Mouse (Mus musculus): Measurements from ENCODE around the gene Chchd6. TPM values are rescaled to one million over a fixed set of nuclear protein-coding genes. Genes with fewer than 3 reads are reported as not detected.

Gene Chchd6
- polyA plus RNA-seq, 2 experiments, result 12.1 to 16.3 TPM

DNA sequence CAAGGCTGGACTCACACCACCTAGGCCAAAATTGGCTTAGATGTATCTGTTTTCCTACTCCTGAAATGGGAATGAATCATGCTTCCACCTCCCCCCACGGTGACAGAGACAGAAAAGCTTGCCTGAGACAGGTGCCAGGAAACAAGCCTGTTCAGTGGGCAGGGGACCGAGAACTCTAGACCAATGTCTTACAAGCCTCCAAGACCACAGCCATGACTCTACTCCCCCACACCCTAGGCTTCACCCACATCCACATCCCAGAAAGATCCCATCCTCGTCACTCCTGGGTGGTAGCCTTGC is 250.0 kb downstream of the Chchd6 start:
- WGBS (ENCODE audit: insufficient replicate concordance), result 54% methylated on average over 3 of the region's 3 CpGs
- Histone ChIP-seq H3K9me3 (ENCODE audit: control insufficient read depth, low read length) (no peaks in the 10 kb centered on the region), H3K4me2 (ENCODE audit: low read depth) (no peak overlapping the region), H3K27ac (no peak overlapping the region), H3K27me3 (ENCODE audit: control insufficient read depth, insufficient read depth, low read length) (no peaks in the 10 kb centered on the region), H3K4me1 (replicated peaks; ENCODE audit: control insufficient read depth in 2 of 2, insufficient read depth in 2 of 2, low read length in 1 of 2) (peaks cover 0 to 8% of the 10 kb centered on the region in 2 experiments; a peak in 2 of 4 replicates), H3K9ac (replicated peaks) (no peak overlapping the region), H3K4me3 (ENCODE audit: insufficient read depth in 1 of 2, low read depth in 2 of 2, low read length in 2 of 2) (no peak overlapping the region), H3K36me3 (replicated peaks; ENCODE audit: control insufficient read depth, insufficient read depth, low read depth) (no peaks in the 10 kb centered on the region)
- no peak for DNase-seq (ENCODE audit: low read depth in 3 of 3, low spot score in 3 of 3)
- TF ChIP-seq EP300 (IDR thresholded peaks at IDR 0.05; ENCODE audit: low read depth) (no peak), CTCF (IDR thresholded peaks at IDR 0.05; ENCODE audit: low read depth) (no peak)
- ATAC-seq (ENCODE audit: insufficient read depth), result no peak

DNA sequence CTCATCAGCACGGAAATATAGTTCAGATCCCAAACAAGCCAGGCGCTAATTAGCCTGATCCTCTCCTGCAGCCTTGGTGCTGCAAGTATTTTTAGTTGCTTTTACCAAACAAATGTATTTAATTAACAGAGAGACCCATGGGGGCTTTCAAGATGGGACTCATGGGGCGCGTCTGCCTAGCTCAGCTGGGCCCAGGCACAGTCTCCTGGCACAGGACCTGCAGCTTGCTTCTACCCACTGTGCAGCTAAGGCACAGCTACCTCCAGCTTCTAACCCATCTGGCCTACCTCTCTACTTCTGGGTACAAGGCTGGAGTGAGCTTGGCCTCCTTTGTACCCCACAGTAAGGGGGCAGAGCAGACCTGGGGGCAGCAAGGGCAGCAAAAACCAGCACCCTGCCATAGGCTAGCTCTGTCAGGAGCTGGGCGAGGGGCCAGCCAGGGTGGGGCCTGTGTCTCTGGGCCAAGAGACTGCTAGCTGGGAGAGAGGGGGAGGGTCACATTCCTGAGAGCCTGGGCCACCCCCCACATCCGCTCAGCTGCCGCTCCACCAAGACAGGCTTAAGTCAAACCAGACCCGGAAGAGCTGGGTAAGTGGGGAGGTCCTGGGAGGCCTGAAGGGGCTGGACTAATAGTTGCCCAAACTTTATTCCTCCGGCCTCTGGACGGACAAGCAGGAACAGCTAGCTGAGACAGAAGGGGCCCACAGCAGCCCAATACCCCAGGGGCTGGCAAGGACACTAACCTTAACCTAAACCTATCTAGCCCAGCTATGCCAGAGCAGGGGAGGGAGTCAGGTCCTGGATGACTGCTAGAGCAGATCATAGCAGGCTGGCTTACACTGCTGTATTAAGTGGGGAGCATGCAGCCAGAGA is 250.6 kb downstream of the Chchd6 start:
- DNase-seq (ENCODE audit: low read depth in 3 of 3, low spot score in 3 of 3) (no peak), ATAC-seq (ENCODE audit: insufficient read depth) (peak; percentile 58)
- H3K9me3 ChIP-seq (ENCODE audit: control insufficient read depth, low read length), result no peaks in the 10 kb centered on the region
- H3K4me2 ChIP-seq (ENCODE audit: low read depth), result no peak overlapping the region
- H3K36me3 ChIP-seq (replicated peaks; ENCODE audit: control insufficient read depth, insufficient read depth, low read depth), result no peaks in the 10 kb centered on the region
- WGBS (ENCODE audit: insufficient replicate concordance), result 46% methylated on average over 10 of the region's 10 CpGs
- H3K4me1 ChIP-seq (replicated peaks; ENCODE audit: control insufficient read depth in 2 of 2, insufficient read depth in 2 of 2, low read length in 1 of 2), result peaks cover 0 to 8% of the 10 kb centered on the region in 2 experiments; a peak in 2 of 4 replicates
- no peak overlapping the region for H3K4me3 ChIP-seq (ENCODE audit: insufficient read depth in 1 of 2, low read depth in 2 of 2, low read length in 2 of 2)
- H3K27me3 ChIP-seq (ENCODE audit: control insufficient read depth, insufficient read depth, low read length), result no peaks in the 10 kb centered on the region
- no peak for TF ChIP-seq EP300 (IDR thresholded peaks at IDR 0.05; ENCODE audit: low read depth)
- TF ChIP-seq CTCF (IDR thresholded peaks at IDR 0.05; ENCODE audit: low read depth), result no peak
- H3K9ac ChIP-seq (replicated peaks), result no peak overlapping the region
- H3K27ac ChIP-seq, result no peak overlapping the region

DNA sequence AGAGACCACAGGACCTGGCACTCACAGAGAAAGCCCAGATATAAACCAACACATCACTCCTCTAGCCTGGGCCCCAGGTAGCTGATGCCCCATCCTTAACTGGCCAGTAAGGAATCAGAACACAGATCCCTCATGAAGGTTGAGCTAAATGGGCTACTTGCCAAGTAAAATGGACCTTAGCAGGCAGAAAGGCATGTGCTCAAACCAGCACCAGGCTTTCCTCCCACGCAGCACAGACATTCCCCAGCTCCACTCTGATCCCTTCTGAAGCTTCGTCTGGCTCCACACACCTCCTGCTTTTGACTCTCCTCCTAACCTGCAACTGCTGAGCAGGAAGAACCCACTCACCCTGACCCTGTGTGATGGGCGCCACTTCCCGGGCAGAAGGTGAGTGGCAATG is 253.5 kb downstream of the Chchd6 start:
- no peak for TF ChIP-seq EP300 (IDR thresholded peaks at IDR 0.05; ENCODE audit: low read depth)
- TF ChIP-seq CTCF (IDR thresholded peaks at IDR 0.05; ENCODE audit: low read depth), result no peak

DNA sequence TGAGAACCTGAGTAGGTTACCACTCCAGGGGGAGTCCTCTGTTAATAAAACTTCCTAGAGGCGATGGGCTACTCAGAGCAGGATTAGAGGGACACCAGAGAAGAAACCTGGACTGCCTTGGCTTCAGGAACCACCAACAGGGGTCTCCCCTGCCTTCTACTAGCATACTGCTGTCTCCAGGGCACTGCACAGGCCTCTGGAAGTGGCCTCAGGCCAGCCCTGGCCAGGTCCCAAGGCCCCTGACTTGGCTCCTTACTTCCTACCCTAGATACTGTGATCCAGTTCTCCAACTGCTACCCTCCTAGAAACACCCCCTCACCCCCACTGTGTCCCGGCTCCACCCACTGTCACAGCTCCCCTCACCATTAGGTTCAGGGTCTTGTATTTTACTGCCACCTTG is 256.0 kb downstream of the Chchd6 start:
- 55% methylated on average over 2 of the region's 2 CpGs for WGBS (ENCODE audit: insufficient replicate concordance)
- no peaks in the 10 kb centered on the region for H3K4me1 ChIP-seq (replicated peaks; ENCODE audit: control insufficient read depth in 2 of 2, insufficient read depth in 2 of 2, low read length in 1 of 2)
- no peaks in the 10 kb centered on the region for H3K36me3 ChIP-seq (replicated peaks; ENCODE audit: control insufficient read depth, insufficient read depth, low read depth)
- no peak for TF ChIP-seq CTCF (IDR thresholded peaks at IDR 0.05; ENCODE audit: low read depth)
- TF ChIP-seq EP300 (IDR thresholded peaks at IDR 0.05; ENCODE audit: low read depth), result no peak
- H3K27me3 ChIP-seq (ENCODE audit: control insufficient read depth, insufficient read depth, low read length), result no peaks in the 10 kb centered on the region
- H3K27ac ChIP-seq, result no peak overlapping the region
- DNase-seq (ENCODE audit: low read depth in 3 of 3, low spot score in 3 of 3), result no peak
- no peak for ATAC-seq (ENCODE audit: insufficient read depth)
- H3K4me3 ChIP-seq (ENCODE audit: insufficient read depth in 1 of 2, low read depth in 2 of 2, low read length in 2 of 2), result no peak overlapping the region
- no peak overlapping the region for H3K4me2 ChIP-seq (ENCODE audit: low read depth)
- no peak overlapping the region for H3K9ac ChIP-seq (replicated peaks)
- H3K9me3 ChIP-seq (ENCODE audit: control insufficient read depth, low read length), result no peaks in the 10 kb centered on the region

More for the DNA sequence above, 253.5 kb downstream of the Chchd6 start:
- 60% methylated on average over 4 of the region's 4 CpGs for WGBS (ENCODE audit: insufficient replicate concordance)
- no peak overlapping the region for H3K4me2 ChIP-seq (ENCODE audit: low read depth)
- H3K27ac ChIP-seq, result no peak overlapping the region
- H3K4me1 ChIP-seq (replicated peaks; ENCODE audit: control insufficient read depth in 2 of 2, insufficient read depth in 2 of 2, low read length in 1 of 2), result peaks cover 0 to 8% of the 10 kb centered on the region in 2 experiments; a peak in 2 of 4 replicates
- no peaks in the 10 kb centered on the region for H3K27me3 ChIP-seq (ENCODE audit: control insufficient read depth, insufficient read depth, low read length)
- H3K9ac ChIP-seq (replicated peaks), result no peak overlapping the region
- no peaks in the 10 kb centered on the region for H3K36me3 ChIP-seq (replicated peaks; ENCODE audit: control insufficient read depth, insufficient read depth, low read depth)
- DNase-seq (ENCODE audit: low read depth in 3 of 3, low spot score in 3 of 3) (no peak), ATAC-seq (ENCODE audit: insufficient read depth) (no peak)
- no peaks in the 10 kb centered on the region for H3K9me3 ChIP-seq (ENCODE audit: control insufficient read depth, low read length)
- no peak overlapping the region for H3K4me3 ChIP-seq (ENCODE audit: insufficient read depth in 1 of 2, low read depth in 2 of 2, low read length in 2 of 2)

DNA sequence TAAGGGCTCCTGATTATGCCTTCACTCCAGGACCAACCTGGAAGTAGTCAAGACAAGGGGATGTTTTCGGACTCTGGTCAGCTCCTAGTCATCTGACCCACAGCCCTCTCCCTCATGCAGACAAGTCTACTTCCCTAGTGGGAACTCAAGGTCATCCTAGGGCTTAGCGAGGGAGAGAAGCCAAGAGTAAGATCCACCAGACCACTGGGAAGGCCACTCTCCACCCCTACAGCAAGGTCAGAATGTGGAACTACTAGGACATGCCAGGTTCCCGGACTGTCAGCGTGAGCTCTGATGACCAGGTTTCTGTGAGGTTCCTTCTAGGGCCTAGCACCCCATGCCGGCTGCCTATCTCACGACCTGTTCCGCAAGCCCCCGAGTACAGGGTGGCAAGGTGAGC is 256.7 kb downstream of the Chchd6 start:
- H3K9ac ChIP-seq (replicated peaks), result no peak overlapping the region
- no peaks in the 10 kb centered on the region for H3K4me1 ChIP-seq (replicated peaks; ENCODE audit: control insufficient read depth in 2 of 2, insufficient read depth in 2 of 2, low read length in 1 of 2)
- no peak overlapping the region for H3K4me2 ChIP-seq (ENCODE audit: low read depth)
- H3K9me3 ChIP-seq (ENCODE audit: control insufficient read depth, low read length), result no peaks in the 10 kb centered on the region
- 72% methylated on average over 8 of the region's 8 CpGs for WGBS (ENCODE audit: insufficient replicate concordance)
- H3K36me3 ChIP-seq (replicated peaks; ENCODE audit: control insufficient read depth, insufficient read depth, low read depth), result no peaks in the 10 kb centered on the region
- H3K27ac ChIP-seq, result no peak overlapping the region
- DNase-seq (ENCODE audit: low read depth in 3 of 3, low spot score in 3 of 3), result no peak
- no peak for ATAC-seq (ENCODE audit: insufficient read depth)
- TF ChIP-seq CTCF (IDR thresholded peaks at IDR 0.05; ENCODE audit: low read depth), result no peak
- no peak for TF ChIP-seq EP300 (IDR thresholded peaks at IDR 0.05; ENCODE audit: low read depth)
- H3K4me3 ChIP-seq (ENCODE audit: insufficient read depth in 1 of 2, low read depth in 2 of 2, low read length in 2 of 2), result no peak overlapping the region
- no peaks in the 10 kb centered on the region for H3K27me3 ChIP-seq (ENCODE audit: control insufficient read depth, insufficient read depth, low read length)
